Mouse (Mus musculus) left cerebral cortex, postnatal 10 days (tissue): ENCODE results near the gene Cspg5. TPM values are rescaled to one million over a fixed set of nuclear protein-coding genes. Genes with fewer than 3 reads are reported as not detected.

ENCODE experiments used
- DNase-seq, 2 experiments: peaks; one replicate each; pipeline ENCODE4 v3.0.0; 2021 to 2022; ENCODE audit warnings: low spot score in 2 of 2, mixed read lengths in 1 of 2; ENCODE audit errors: extremely low spot score in 1 of 2
- intact Hi-C: fragments of 180-260 bp; cut with DNase I; formaldehyde crosslinking; loops from one replicate; pipeline ENCODE4 v1.15.1; 2025
- total RNA-seq, 2 experiments: library from RNA; stranded (reverse); gene quantifications; 2 replicates each; pipeline ENCODE4 v1.2.3; 2021

Gene Cspg5
- total RNA-seq, 2 experiments from 2014 or later: 529 to 558 TPM

GRCm38 (mm10) chr9:110248861-110249260 lies 5.3 kb downstream of the Cspg5 start:
- DNase-seq: no peak
- intact Hi-C loops: loop anchor here (5.0 kb wide), 1 partner anchor 43 kb away; no protein-coding TSS in a partner anchor

- DNase-seq: peak; percentile 65 to 72
- intact Hi-C loops: loop anchor here (5.0 kb wide), 1 partner anchor 42 kb away; no protein-coding TSS in a partner anchor
Observed at GRCm38 (mm10) chr9:110249823-110250543, 6.4 kb downstream of the Cspg5 start.

- no peak for DNase-seq
- intact Hi-C loops: no loop called here
Observed at GRCm38 (mm10) chr9:110250776-110251175, 7.2 kb downstream of the Cspg5 start.

- no peak for DNase-seq
Observed at GRCm38 (mm10) chr9:110255407-110256019, 11.9 kb downstream of the Cspg5 start.

GRCm38 (mm10) chr9:110258646-110259045 lies 15.1 kb downstream of the Cspg5 start:
- intact Hi-C loops: no loop called here
- no peak for DNase-seq

More at GRCm38 (mm10) chr9:110255407-110256019, 11.9 kb downstream of the Cspg5 start:
- intact Hi-C loops: no loop called here

GRCm38 (mm10) chr9:110259118-110259517 lies 15.5 kb downstream of the Cspg5 start:
- intact Hi-C loops: no loop called here
- no peak for DNase-seq

GRCm38 (mm10) chr9:110263181-110263580 lies 19.6 kb downstream of the Cspg5 start:
- DNase-seq: no peak
- intact Hi-C loops: no loop called here

- intact Hi-C loops: no loop called here
- DNase-seq: no peak
Observed at GRCm38 (mm10) chr9:110264991-110265390, 21.4 kb downstream of the Cspg5 start.

- no peak for DNase-seq
- intact Hi-C loops: no loop called here
Observed at GRCm38 (mm10) chr9:110268416-110268815, 24.8 kb downstream of the Cspg5 start.

- DNase-seq: no peak
- intact Hi-C loops: no loop called here
Observed at GRCm38 (mm10) chr9:110272330-110272729, 28.7 kb downstream of the Cspg5 start.

GRCm38 (mm10) chr9:110273507-110273906 lies 29.9 kb downstream of the Cspg5 start:
- intact Hi-C loops: no loop called here

GRCm38 (mm10) chr9:110275882-110276281 lies 32.3 kb downstream of the Cspg5 start:
- intact Hi-C loops: no loop called here
- DNase-seq: no peak

More at GRCm38 (mm10) chr9:110273507-110273906, 29.9 kb downstream of the Cspg5 start:
- DNase-seq: no peak

- DNase-seq: peak; percentile 75 to 81
- intact Hi-C loops: no loop called here
Observed at GRCm38 (mm10) chr9:110277431-110277881, 33.9 kb downstream of the Cspg5 start.

GRCm38 (mm10) chr9:110284075-110284697 lies 40.6 kb downstream of the Cspg5 start:
- DNase-seq: no peak

GRCm38 (mm10) chr9:110287321-110287924 lies 43.8 kb downstream of the Cspg5 start:
- intact Hi-C loops: no loop called here
- DNase-seq: peak; percentile 46 to 76

More at GRCm38 (mm10) chr9:110284075-110284697, 40.6 kb downstream of the Cspg5 start:
- intact Hi-C loops: no loop called here

- intact Hi-C loops: loop anchor here (5.0 to 10.0 kb wide), 2 partner anchors 46 to 158 kb away; no protein-coding TSS in a partner anchor
- peak; percentile 55 to 65 for DNase-seq
Observed at GRCm38 (mm10) chr9:110293254-110293718, 49.7 kb downstream of the Cspg5 start.

GRCm38 (mm10) chr9:110293873-110294415 lies 50.4 kb downstream of the Cspg5 start:
- intact Hi-C loops: loop anchor here (5.0 to 10.0 kb wide), 2 partner anchors 47 to 159 kb away; no protein-coding TSS in a partner anchor
- DNase-seq: peak in 1 of 2 experiments; percentile 30

GRCm38 (mm10) chr9:110294786-110295185 lies 51.2 kb downstream of the Cspg5 start:
- no peak for DNase-seq
- intact Hi-C loops: loop anchor here (5.0 to 10.0 kb wide), 4 partner anchors 47 to 160 kb away; no protein-coding TSS in a partner anchor
